Mouse (Mus musculus) cerebellum, adult 8-10 months (tissue): Measurements from ENCODE around the gene Gm13276.
"Not testable (repeated sequence)": the region's sequence is repeated elsewhere in the genome, so short reads cannot be mapped to it uniquely, and the experiment has no call there.

Experiments used
- DNase-seq: peaks from one replicate; pipeline ENCODE4 v3.0.0; 2022

Gm13276 gene

GRCm38 (mm10) chr4:88785409-88785808, at the start of gene Gm13276:
Gene Gm13276 (plus strand): TSS chr4:88785709.
- not testable (repeated sequence) for DNase-seq

- DNase-seq = peak; percentile 52
Measured at GRCm38 (mm10) chr4:88738480-88738879, 47.0 kb upstream of the Gm13276 start.

- DNase-seq = no peak
Measured at GRCm38 (mm10) chr4:88739036-88739435, 46.5 kb upstream of the Gm13276 start.

GRCm38 (mm10) chr4:88741426-88741825, 44.1 kb upstream of the Gm13276 start:
- DNase-seq = no peak

GRCm38 (mm10) chr4:88742771-88743371, 42.6 kb upstream of the Gm13276 start:
- no peak for DNase-seq

- DNase-seq = no peak
Measured at GRCm38 (mm10) chr4:88744207-88744606, 41.3 kb upstream of the Gm13276 start.

- no peak for DNase-seq
Measured at GRCm38 (mm10) chr4:88749926-88750325, 35.6 kb upstream of the Gm13276 start.

- DNase-seq = peak; percentile 80
Measured at GRCm38 (mm10) chr4:88754818-88755340, 30.6 kb upstream of the Gm13276 start, which contains the start of gene Gm13271. Gene Gm13271 (plus strand): TSS chr4:88754868.

- not testable (repeated sequence) for DNase-seq
Measured at GRCm38 (mm10) chr4:88756581-88757513, 28.7 kb upstream of the Gm13276 start.

GRCm38 (mm10) chr4:88757628-88758031, 27.9 kb upstream of the Gm13276 start:
- DNase-seq = peak; percentile 97

- DNase-seq = peak; percentile 30
Measured at GRCm38 (mm10) chr4:88758751-88759150, 26.8 kb upstream of the Gm13276 start.

GRCm38 (mm10) chr4:88759610-88760268, 25.8 kb upstream of the Gm13276 start, which contains the start of gene Gm13283:
Gene Gm13283 (plus strand): TSS chr4:88760119.
- DNase-seq = peak; percentile 64

GRCm38 (mm10) chr4:88760431-88760830, 25.1 kb upstream of the Gm13276 start:
- peak; percentile 66 for DNase-seq

- DNase-seq = peak; percentile 83
Measured at GRCm38 (mm10) chr4:88761776-88762175, 23.7 kb upstream of the Gm13276 start.

- DNase-seq = peak; percentile 33
Measured at GRCm38 (mm10) chr4:88762341-88762740, 23.2 kb upstream of the Gm13276 start.

- DNase-seq = peak; percentile 37
Measured at GRCm38 (mm10) chr4:88763384-88764018, 22.0 kb upstream of the Gm13276 start.

GRCm38 (mm10) chr4:88773534-88773933, 12.0 kb upstream of the Gm13276 start, which contains the start of gene Gm13290:
Gene Gm13290 (plus strand): TSS chr4:88773834.
- DNase-seq = not testable (repeated sequence)

GRCm38 (mm10) chr4:88776622-88777021, 8.9 kb upstream of the Gm13276 start, which contains the start of gene Gm13289:
Gene Gm13289 (plus strand): TSS chr4:88776922.
- not testable (repeated sequence) for DNase-seq

GRCm38 (mm10) chr4:88779550-88779949, 6.0 kb upstream of the Gm13276 start, which contains the start of gene Gm13272:
Gene Gm13272 (plus strand): TSS chr4:88779850.
- not testable (repeated sequence) for DNase-seq

- not testable (repeated sequence) for DNase-seq
Measured at GRCm38 (mm10) chr4:88780320-88780719, 5.2 kb upstream of the Gm13276 start.

GRCm38 (mm10) chr4:88781831-88782230, 3.7 kb upstream of the Gm13276 start, which contains the start of gene Ifnz:
Gene Ifnz (plus strand): TSS chr4:88782131.
- DNase-seq = not testable (repeated sequence)

- not testable (repeated sequence) for DNase-seq
Measured at GRCm38 (mm10) chr4:88782335-88782734, 3.2 kb upstream of the Gm13276 start.
